In genomic region chr4:108619587-108620341, GRCm38 (mm10) we compare ENCODE assay signal across 7 mouse cellular contexts. TPM values are rescaled to one million over a fixed set of nuclear protein-coding genes. Genes with fewer than 3 reads are reported as not detected.
DNase-seq lines count a peak whose midpoint lies in the region; ATAC-seq lines count a peak whose summit lies in the region.

Cc2d1b (plus strand) TSS chr4:108619940.

- peak; percentile 89 for ATAC-seq in embryonic facial prominence, embryonic 11.5 days (replicated peaks; ENCODE audit: insufficient number of reproducible peaks, low FRiP score, low TSS enrichment, low read depth)
- ATAC-seq in granulocyte monocyte progenitor cell, adult 5-6 weeks (replicated peaks; ENCODE audit: poor library complexity, severe bottlenecking): peak; percentile 91
- peak; percentile 90 for ATAC-seq in limb, embryonic 11.5 days (ENCODE audit: insufficient number of reproducible peaks, low FRiP score, low TSS enrichment, low read depth)
- ATAC-seq in midbrain, embryonic 14.5 days (ENCODE audit: low FRiP score, low TSS enrichment): peak; percentile 96

- peak within 1 kb of the TSS; percentile 56 for H3K4me3 ChIP-seq in embryonic facial prominence, embryonic 11.5 days (ENCODE audit: low read depth, low read length)
- peak within 1 kb of the TSS; percentile 79 for H3K4me3 ChIP-seq in limb, embryonic 11.5 days (ENCODE audit: low read depth, low read length)
- peak within 1 kb of the TSS; percentile 80 for H3K4me3 ChIP-seq in midbrain, embryonic 14.5 days (replicated peaks; ENCODE audit: low read depth, low read length)

- H3K9ac ChIP-seq in embryonic facial prominence, embryonic 11.5 days (replicated peaks; ENCODE audit: low read length): peak within 1 kb of the TSS; percentile 85
- H3K9ac ChIP-seq in limb, embryonic 11.5 days (ENCODE audit: low read length): peak within 1 kb of the TSS; percentile 93
- peak within 1 kb of the TSS; percentile 89 for H3K9ac ChIP-seq in midbrain, embryonic 14.5 days (replicated peaks; ENCODE audit: low read length)

- peak within 1 kb of the TSS; percentile 70 for H3K27ac ChIP-seq in embryonic facial prominence, embryonic 11.5 days (replicated peaks; ENCODE audit: low read depth, low read length)
- peak within 1 kb of the TSS; percentile 84 for H3K27ac ChIP-seq in limb, embryonic 11.5 days (replicated peaks; ENCODE audit: low read depth, low read length)
- peak within 1 kb of the TSS; percentile 89 for H3K27ac ChIP-seq in midbrain, embryonic 14.5 days (replicated peaks; ENCODE audit: low read depth, low read length)

- H3K4me2 ChIP-seq in embryonic facial prominence, embryonic 11.5 days (ENCODE audit: low read depth, low read length): peak within 1 kb of the TSS; percentile 84
- H3K4me2 ChIP-seq in limb, embryonic 11.5 days (ENCODE audit: low read depth, severe bottlenecking): peak within 1 kb of the TSS; percentile 87
- peak within 1 kb of the TSS; percentile 83 for H3K4me2 ChIP-seq in midbrain, embryonic 14.5 days (ENCODE audit: low read length)

- under 1% methylated on average over 77 of the region's 86 CpGs for WGBS in embryonic facial prominence, embryonic 11.5 days
- WGBS in limb, embryonic 11.5 days: under 1% methylated on average over 71 of the region's 86 CpGs
- WGBS in midbrain, embryonic 14.5 days: under 1% methylated on average over 86 of the region's 86 CpGs

- no peaks in the 10 kb centered on the region for H3K9me3 ChIP-seq in embryonic facial prominence, embryonic 11.5 days (replicated peaks; ENCODE audit: control insufficient read depth, low read length)
- H3K9me3 ChIP-seq in limb, embryonic 11.5 days (ENCODE audit: control insufficient read depth, low read length): no peaks in the 10 kb centered on the region
- H3K9me3 ChIP-seq in midbrain, embryonic 14.5 days (ENCODE audit: control insufficient read depth, low read length): no peaks in the 10 kb centered on the region

- no peaks in the 10 kb centered on the region for H3K27me3 ChIP-seq in embryonic facial prominence, embryonic 11.5 days (ENCODE audit: control insufficient read depth, insufficient read depth, low read length)
- H3K27me3 ChIP-seq in limb, embryonic 11.5 days (ENCODE audit: control insufficient read depth, insufficient read depth, low read length): no peaks in the 10 kb centered on the region
- no peaks in the 10 kb centered on the region for H3K27me3 ChIP-seq in midbrain, embryonic 14.5 days (ENCODE audit: control insufficient read depth, insufficient read depth, low read length)

- no peaks in the 10 kb centered on the region for H3K4me1 ChIP-seq in embryonic facial prominence, embryonic 11.5 days (ENCODE audit: control insufficient read depth, insufficient read depth, low read length)
- peaks cover 14% of the 10 kb centered on the region; the same call in 1 of the 2 replicates for H3K4me1 ChIP-seq in limb, embryonic 11.5 days (ENCODE audit: control insufficient read depth, insufficient read depth, low read length)
- H3K4me1 ChIP-seq in midbrain, embryonic 14.5 days (ENCODE audit: control insufficient read depth, insufficient read depth, low read length): peaks cover 12% of the 10 kb centered on the region

- no peaks in the 10 kb centered on the region for H3K36me3 ChIP-seq in embryonic facial prominence, embryonic 11.5 days (replicated peaks; ENCODE audit: control insufficient read depth, insufficient read depth, low read depth, low read length)
- peaks cover 2% of the 10 kb centered on the region; the same call in 1 of the 2 replicates for H3K36me3 ChIP-seq in limb, embryonic 11.5 days (ENCODE audit: control insufficient read depth, insufficient read depth, low read length)
- peaks cover 5% of the 10 kb centered on the region for H3K36me3 ChIP-seq in midbrain, embryonic 14.5 days (ENCODE audit: control insufficient read depth, insufficient read depth, low read length)

- DNase-seq in adrenal gland, postnatal 14 days: peak; percentile 95
- DNase-seq in embryonic facial prominence, embryonic 11.5 days (ENCODE audit: low spot score): peak; percentile 92
- DNase-seq in kidney, adult 18-20 months: peak; percentile 91
- DNase-seq in limb, embryonic 11.5 days (ENCODE audit: low spot score): peak; percentile 94
- peak; percentile 96 for DNase-seq in midbrain, embryonic 14.5 days
- peak; percentile 86 to 88 for DNase-seq in spleen, adult 18-20 months

RNA-seq across cellular contexts. Expression of gene Cc2d1b, which starts in this region (rescaled TPM):
- 31.5 and 39.8 TPM in 2 replicates for total RNA-seq in adrenal gland, postnatal 14 days (2021)
- 22.1 and 28.4 TPM in 2 replicates for polyA plus RNA-seq in embryonic facial prominence, embryonic 11.5 days (2014; fragmentation: Nextera tagmentation; extraction: Ambion mirVana)
- 23.5 and 29.2 TPM in 2 replicates for total RNA-seq in granulocyte monocyte progenitor cell, adult 5-6 weeks (2014; fragmentation: Nextera tagmentation)
- 65.4 and 86.2 TPM in 2 replicates for total RNA-seq in granulocyte monocyte progenitor cell, adult 5-6 weeks (2017)
- 27.6 and 27.7 TPM in 2 replicates for polyA plus RNA-seq in limb, embryonic 11.5 days (2014; fragmentation: Nextera tagmentation; extraction: Ambion mirVana)
- polyA plus RNA-seq in midbrain, embryonic 14.5 days (2014; fragmentation: Nextera tagmentation; extraction: Ambion mirVana): 21.1 and 25.3 TPM in 2 replicates

Comparison
In these comparisons a context has a peak if more than half of its experiments do, and no peak if none do; other contexts are left out.
1. Peak in every context shown above with its lines: DNase-seq, ATAC-seq, H3K4me3 ChIP-seq and H3K27ac ChIP-seq.